Mouse (Mus musculus) layer of hippocampus, adult 11-12 months (tissue): Measurements from ENCODE around the gene Asb15.

ENCODE experiments used
- DNase-seq: peaks from one replicate; pipeline ENCODE4 v3.0.0; 2022; ENCODE audit warnings: low spot score

Asb15 gene

DNA sequence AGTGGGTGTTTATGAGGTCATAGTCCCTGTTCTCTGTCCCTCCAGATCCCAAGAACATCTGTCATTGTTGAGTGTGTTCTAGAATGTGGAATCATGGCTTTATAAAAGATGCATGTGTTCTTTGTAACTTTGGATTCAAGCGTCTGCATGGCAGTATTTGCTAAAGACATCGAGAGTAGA, at the start of gene Asb15:
Asb15 (plus strand) TSS at position 81 of the 180 bp plus-strand sequence.
- DNase-seq: no peak

DNA sequence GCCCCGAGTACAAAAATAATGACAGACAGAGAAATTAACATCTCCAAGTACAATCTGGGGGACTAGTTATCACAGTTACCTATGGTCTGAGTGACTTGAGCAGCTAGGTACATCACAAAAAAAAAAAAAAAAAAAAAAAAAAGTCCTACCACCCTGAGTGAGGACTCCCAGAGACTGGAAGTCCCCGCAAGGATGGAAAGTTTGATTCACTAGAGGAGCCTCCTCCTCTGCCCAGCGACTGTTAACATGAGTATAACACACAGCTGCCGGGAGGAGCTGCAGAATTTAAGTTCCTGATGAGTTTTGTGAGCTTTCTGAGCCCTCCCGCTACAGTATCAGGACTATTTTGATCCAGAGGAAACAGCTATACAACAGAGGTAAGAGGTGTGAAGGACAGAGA, 41.4 kb upstream of the Asb15 start:
- no peak for DNase-seq

DNA sequence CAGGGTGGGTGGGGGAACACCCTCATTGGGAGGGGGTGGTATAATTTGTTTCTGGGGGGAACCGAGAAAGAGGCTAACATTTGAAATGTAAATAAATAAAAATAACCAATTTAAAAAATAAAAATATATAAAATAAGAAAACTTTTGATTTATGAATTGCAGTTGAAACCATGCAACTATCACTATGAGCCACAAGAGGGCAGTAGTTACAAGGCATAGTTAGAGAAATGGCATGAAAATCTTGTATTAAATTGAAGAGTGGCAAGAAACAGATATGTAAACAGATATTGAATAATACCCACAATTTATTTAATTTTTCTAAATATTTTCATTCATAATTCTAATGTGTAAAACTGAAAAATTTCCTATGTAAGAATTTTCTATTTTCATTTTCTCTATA, 37.6 kb upstream of the Asb15 start:
- no peak for DNase-seq

DNA sequence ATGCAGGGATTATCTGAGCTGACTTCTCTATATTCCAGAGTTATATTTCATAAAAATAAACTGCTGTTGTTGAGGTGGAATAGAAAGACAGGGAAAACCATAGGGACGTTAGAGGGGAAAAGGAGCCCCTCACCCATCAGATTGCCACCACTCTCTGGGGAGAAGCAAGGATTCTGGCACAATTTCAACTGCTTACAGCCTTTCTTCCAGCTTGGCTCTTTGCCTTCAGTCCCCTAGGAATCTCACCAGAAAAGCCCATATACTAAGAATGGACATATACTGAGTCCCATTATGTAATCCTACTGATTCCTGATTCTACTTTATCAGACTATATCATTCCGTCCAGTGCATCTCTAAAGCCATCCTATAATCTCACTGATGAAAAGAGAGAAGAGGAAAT, 23.8 kb upstream of the Asb15 start:
- no peak for DNase-seq

DNA sequence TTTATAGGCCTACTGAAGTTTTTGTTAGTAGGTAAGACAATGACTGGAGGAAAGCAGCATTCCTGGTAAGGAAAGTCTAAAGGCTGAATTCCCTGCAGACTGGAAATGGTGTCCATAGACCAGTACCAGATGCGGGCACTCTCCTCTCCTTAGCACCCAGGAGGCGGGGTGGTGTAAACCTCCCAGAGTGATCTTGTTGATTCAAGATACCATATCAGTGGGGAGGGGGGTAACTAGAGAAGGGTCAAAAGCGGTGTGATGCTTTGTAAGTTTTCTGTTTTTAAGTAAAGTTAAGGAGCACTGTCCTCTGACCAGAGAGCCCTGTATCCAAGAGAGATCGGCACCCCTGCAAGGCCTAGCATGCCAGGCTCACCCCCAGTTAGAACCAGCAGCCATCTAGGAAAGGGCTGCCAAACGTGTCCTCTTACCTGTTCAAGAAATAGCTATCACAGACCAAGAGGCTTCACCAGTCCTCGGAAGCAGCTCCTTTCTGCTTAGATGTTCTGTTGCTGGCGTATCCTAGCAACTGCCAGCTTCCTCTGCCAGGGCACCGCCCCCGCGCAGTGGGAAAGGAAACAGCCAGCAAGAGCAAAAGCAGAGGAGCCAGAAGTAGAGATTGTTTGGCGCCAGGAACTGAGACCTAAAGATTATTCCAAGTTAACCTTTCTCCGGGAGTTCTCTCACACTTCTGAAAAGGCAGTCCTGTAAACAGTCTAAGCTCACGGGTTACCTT, 13.2 kb upstream of the Asb15 start, which contains the start of gene Iqub:
Iqub (minus strand) TSS at position 516 of the 733 bp plus-strand sequence.
- peak; percentile 84 for DNase-seq

DNA sequence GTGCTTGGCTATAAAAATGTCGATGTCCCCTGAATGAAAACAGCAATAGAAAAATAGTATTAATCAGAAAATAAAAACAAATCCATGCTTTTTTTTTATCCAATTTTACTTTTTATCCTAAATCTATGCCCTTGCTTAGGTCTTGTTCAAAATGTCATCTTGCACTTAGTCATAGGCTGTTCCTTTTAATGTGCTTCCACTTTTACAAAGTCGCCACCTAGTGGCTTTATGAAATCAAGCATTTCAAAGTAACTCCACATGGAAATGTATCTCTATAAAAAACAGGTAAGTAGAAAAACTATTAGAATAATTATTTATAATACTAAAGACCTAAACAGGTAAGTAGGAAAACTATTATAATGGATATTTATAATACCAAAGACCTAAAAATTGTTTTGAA, 11.7 kb upstream of the Asb15 start:
- peak; percentile 35 for DNase-seq

DNA sequence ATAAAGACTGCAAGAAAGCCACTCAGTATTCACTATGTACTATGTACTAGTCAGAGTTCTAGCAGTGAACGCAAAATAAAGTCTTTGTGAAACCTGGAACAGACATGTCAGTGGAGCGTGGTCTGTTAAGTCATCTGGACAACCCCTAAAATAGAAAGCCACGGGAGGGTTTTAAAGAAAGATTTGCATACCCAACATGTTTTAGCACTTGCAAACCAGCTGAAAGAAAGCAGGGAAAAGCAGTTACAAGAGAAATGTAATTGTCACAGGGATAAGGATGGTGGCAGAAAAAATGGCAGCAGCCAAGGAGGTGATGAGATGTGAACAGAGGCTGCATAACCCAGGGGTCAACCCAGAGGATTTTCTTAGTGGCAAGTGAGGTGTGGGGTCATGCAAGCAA, 2.2 kb upstream of the Asb15 start:
- DNase-seq: no peak

DNA sequence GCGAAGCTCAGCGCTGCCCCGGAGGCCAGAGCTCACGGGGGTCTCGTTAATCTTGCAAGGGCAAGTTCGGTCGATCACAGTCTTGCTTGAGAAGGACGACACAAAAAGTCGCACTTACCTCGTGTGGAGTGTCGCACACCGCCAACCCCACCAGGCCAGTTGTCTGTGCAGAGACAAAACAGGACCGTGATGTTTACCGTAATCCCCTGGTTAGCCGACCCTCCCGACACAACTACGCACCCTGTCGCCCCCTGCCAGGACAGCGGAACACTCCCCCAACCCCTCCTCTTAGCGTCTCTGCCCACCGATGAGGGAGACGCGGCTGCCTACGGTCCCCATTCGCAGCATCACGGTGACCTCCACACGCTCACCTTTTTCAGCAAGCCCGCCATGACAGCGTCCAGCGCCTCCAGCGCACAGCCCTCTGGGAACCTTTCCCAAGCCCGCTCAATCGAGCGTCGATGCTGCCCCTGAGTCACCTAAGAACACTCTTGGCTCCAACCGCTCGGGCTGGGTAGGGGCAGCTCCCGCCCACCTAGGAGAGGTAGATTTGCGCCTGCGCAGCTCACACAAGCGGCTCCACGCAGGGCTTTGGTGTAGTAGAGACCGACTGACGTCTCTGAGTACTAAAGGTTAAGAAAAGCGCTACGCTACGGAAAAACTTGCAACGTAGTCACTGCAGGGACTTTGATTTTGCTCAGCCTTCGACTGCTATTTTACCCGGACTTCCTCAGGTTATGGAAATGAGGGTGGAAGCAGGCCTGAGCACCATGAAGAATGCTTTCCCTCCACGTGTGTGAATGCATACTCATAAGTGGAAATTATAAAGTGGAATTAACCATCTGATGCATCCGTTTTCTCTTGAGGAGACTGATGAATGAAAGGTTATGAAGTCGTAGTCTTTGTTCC, 535 bp upstream of the Asb15 start, which contains the start of gene Ndufa5:
Ndufa5 (minus strand) TSS at position 859 of the 909 bp plus-strand sequence.
- DNase-seq: peak; percentile 92

DNA sequence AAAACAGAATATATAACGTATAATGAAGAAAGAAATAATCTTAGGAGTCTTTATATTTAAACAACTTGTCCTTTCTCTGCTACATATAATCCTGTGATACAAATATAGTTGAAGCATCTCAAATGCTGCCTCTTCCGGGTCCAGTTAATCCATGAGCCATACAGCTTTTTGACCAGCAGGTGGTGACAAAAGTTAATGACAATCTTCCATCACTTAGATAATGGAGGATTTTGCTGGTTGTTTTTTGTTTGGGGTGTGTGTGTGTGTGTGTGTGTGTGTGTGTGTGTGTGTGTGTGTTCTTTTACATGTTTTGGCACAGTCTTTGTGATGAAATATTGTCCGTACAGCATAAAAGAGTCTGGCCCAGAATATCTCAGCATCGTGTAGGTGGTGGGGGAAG, 2.2 kb downstream of the Asb15 start:
- peak; percentile 73 for DNase-seq

DNA sequence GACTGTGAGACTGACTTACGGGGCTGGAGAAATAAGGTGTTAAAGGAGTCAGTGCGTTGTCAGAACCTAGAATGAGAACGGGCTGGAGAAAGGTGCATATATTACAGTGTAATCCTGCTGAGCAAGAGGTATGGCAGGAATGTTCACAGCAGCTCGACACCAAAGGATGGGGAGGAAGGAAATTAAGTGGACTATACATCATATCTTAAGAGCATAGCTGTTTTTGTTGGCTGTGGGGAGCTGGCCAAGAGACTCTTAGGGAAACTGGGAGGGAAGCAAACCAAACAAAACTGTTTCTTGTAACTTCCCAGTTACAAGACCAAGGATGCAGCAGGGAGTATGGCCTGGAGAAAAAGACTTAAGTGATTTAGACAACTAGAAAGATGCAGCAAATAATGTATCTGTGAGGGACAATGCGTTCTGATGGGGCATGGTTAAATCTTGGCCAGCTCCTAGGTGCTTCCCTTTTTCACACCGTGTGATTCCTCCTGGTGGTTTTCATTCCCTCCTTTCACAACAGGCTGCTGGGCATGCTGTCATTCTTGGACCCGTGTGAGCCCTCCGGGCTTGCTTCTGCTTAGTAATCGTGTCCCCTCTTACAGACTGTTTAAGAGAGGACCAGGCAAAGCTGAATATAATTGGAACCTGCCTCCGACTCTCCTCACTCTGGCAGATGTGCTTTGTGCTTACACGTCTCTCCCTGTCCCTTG, 2.9 kb downstream of the Asb15 start:
- no peak for DNase-seq

DNA sequence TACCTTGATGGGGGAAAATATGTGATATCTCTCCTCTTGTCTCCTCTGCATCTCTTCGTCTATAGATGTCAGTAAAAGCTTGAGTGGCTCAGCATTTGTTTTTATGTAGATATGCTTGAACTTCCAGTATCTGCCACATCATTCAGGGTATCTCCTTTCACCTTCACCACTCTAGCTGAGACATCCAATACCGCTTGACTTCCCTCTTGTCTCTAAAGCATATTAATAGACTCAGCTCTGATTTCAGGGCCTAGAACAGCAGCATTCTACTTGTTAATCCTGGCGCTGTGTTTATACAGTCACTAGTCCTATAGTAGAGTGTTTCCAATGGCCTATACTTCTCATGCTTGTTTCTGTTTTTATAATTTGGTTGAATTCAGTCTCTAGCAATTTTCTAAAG, 4.9 kb downstream of the Asb15 start:
- DNase-seq: no peak

DNA sequence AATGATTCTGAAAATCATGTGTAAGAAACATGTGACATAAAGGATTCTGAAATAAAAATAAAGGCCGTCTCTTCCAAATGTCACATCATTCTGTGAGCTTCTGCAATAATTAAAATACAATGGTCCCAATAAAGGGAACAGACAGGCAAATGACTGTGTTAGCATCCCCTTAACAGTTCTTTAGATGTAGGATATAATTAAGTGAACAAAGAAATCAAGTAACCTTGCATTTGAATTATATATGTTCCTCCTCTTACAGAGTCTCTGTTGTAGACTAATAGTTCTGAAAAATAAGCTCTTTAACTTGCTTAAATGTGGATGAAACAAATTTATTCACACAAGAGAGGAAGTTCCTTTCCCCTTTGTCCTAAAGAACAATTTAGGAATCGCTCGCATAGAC, 10.5 kb downstream of the Asb15 start:
- no peak for DNase-seq

DNA sequence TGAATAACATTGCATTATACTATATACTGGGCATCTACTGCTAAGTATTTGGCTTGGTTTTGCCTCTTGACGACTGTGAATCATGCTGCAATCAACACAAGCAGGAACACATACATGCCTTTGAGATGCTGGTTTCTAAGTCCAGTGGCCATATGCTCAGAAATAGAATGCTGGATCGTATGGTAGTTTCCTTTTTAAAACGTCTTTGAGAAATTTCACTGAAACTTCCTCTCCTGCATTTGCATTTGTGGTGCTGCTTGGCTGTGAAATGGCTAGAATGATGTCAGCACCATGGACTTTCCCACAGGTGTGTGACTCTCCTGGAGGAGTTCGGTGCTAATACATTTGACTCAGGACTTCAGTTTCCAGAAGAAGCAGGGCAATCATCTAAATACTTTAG, 12.2 kb downstream of the Asb15 start:
- DNase-seq: no peak

DNA sequence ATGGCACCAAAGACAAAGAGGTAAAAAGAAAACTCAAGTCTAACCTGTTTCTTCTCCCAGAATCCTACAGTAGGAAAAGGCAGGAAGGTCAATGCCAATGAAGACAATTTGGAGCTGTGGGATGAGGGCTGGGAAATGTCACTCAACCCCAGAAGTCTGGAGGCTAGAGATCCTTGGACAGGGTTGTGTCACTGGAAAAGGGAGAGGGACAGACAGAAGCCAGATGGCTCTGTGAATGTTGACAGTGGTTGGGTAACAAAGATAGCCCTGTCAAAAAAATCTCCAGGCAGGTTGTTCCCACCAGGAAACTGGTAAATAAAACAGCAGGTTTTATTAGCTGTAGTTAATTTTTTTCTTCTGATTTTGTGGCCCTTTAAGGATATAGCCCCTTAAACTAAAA, 14.4 kb downstream of the Asb15 start:
- DNase-seq: no peak

DNA sequence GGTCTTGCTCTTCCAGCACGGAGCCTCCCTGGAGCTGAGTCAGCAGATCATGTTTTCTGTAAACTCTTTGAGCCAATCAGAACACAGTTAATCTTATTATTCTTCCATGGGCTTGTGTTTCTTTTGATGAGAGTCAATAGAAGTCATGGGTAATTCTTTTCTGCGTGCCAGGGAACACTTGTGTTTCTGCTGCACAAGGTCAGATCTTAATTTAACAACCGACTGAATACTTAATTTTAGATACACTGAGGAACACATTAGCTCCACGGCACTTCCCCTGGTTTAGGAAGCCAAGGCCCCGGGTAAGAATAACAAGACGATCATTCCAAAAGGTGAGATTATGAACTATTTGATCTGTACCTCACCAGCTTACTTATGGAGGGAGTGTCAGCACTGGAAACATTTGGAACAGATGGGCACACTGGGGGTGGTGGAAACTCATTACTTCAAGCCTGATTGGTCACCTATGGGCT, 15.2 kb downstream of the Asb15 start:
- DNase-seq: no peak

DNA sequence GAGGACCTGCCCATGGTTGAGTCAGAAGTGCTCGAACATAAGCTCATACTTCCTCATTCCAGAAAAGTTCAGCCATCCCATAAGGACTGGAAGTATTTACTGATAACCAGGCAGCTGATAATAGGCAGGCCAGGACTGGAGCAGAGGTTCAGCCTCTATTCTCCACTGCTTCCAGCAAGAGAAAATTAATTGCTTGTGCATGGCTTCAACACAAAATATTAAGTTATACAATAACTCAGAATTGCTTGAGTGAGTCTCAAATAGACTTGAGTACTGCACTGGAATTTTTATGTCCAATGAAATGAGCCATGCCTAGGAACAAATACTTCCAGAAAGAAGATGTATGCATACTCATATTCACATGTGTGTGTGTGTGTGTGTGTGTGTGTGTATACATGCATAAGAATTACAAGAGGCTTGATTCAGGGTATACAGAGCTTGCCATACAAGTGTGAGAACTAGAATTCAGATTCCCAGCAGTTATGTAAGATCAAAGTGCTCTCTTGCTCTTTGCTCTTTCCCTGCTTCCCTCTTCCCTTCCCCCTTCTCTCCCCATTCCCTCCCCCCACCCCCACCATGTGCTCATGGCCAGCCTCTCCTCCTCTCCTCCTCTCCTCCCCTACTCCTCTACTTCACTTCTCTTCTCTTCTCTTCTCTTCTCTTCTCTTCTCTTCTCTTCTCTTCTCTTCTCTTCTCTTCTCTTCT, 18.9 kb downstream of the Asb15 start:
- DNase-seq: no peak

DNA sequence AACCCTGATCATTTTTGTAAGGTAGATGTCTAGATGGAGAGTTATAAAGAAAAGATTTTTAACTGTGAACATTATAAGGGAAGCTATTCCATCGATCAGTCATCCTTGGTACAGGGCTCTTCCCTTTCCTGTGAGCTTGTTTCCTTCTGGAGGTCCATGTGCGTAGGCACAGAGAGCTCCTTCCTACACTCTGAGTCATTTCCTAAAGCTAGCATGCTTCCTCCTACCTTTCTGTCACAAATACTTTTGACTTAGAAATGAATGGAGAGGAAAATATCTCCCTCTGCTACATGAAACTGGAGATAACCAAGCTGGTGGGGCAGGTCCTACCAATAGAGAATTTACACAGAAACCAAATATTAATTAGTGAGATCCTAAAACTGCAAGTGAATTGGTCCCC, 21.9 kb downstream of the Asb15 start:
- DNase-seq: no peak

DNA sequence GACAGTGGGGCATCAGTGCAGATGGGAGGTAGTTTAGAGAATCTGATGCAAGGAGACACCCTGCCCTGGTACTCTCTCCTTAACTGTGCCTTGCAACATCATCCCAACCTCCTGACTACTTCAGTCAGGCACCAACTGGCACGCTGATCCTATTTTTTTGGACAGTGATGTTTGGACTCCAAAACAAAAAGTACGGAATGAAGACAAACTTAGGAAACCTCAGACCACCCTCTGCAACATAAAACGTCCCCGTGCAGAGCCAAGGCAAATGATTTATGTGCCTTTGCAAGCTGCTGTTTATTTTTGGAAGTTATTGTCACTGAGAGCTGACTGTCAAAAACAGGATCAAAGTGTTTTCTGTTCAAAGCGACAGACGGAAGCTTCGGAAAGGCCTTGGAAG, 24.1 kb downstream of the Asb15 start:
- no peak for DNase-seq

DNA sequence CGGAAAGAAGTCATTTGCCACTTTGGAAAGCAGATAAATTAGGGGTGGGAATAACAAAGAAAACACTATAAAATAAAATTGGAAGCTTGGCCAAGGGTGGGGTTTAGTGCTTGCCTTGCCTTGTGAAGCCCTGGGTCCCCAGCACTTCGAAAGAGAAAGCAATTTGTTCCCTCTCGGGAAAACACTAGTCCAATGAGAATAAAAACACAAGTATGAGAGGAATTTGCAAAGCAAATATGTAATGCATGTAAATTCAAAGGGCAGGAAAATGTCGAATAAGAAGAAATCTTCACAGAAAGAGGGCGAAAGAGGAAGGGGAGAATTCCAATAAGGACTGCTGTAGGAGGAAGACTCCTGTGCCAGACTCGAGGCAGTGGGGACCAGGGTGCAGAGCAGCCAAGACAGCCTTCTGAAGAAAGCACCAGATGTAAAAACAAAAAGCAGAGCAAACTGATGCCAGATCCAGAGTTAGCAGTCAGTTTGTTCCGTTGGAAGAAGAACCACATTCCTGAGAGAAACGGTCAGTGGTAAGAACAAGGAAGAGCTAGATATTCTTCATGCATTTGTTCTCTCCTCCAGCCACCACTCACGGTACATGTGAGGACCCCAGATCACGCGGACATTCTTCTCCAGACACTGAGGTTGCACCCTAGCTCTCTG, 26.6 kb downstream of the Asb15 start:
- DNase-seq: no peak

DNA sequence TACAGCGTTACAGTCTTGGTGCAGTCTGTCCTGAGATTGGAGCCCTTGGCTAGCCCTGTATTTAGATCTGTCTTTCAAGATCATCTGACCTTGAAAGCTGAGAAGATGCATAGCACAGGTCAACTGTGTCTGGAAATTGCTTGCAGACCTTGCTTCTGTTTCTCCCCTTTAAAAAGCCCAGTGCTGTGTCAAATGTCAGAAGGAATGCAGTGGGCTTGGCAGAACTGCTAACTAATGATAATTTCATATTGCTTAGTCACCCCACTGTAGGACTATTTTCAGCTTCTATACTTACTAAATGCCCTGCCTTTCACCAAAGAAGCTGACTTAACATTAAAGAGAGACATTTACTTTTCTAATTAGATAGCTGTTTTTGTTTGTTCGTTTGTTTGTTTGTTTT, 27.5 kb downstream of the Asb15 start:
- DNase-seq: no peak

DNA sequence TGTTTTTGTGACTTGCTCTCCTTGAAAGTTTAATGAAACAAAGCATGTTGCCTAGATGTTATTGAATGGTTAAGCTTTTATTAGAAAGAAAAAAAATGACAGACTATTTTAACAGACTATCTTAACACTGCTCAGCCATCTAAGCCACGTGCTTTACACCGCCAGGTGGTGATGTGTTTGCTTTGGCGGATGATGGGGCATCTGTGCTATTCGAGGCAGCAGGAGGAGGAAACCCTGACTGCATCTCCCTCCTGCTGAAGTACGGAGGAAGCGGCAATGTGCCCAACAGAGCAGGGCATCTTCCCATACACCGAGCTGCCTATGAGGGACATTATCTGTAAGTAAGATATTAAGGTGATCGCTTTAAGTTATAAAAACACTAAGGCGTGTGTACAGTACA, 36.1 kb downstream of the Asb15 start:
- peak; percentile 47 for DNase-seq

DNA sequence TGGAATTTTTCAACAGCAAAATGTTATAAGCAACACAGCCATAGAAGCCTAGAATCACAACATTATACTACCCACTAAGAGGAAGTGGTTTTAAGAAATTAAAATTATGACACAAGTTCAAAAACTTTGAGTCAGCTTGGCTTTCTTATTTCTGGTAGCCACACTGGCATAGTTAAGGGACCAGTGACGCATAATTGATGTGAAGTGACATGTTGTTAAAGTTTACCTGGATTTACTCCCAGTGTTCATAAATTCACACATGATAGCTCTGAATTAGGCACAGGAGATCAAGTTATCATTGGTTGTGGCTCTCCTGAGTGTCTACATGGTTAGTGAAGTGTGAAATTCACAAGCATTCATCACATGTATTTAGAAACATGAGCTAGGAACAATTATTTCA, 36.9 kb downstream of the Asb15 start:
- no peak for DNase-seq
